Mouse (Mus musculus) layer of hippocampus, adult 8-10 months (tissue): ENCODE results near the gene Tmcc2. TPM values are rescaled to one million over a fixed set of nuclear protein-coding genes. Genes with fewer than 3 reads are reported as not detected.

Source experiments
- DNase-seq, 2 experiments: peaks; one replicate each; pipeline ENCODE4 v3.0.0; 2022; ENCODE audit warnings: low spot score in 2 of 2
- total RNA-seq, 4 experiments: library from RNA; stranded (reverse); gene quantifications; 2 replicates each; pipeline ENCODE4 v1.2.4; 2022

The Tmcc2 gene
- total RNA-seq, 4 experiments from 2014 or later: 201 to 235 (median 218) TPM

- no peak for DNase-seq
Measured at GRCm38 (mm10) chr1:132342518-132342917, 48.6 kb downstream of the Tmcc2 start.

- DNase-seq: no peak
Measured at GRCm38 (mm10) chr1:132341731-132342501, 49.2 kb downstream of the Tmcc2 start.

- no peak for DNase-seq
Measured at GRCm38 (mm10) chr1:132338027-132338660, 52.9 kb downstream of the Tmcc2 start.

- no peak for DNase-seq
Measured at GRCm38 (mm10) chr1:132336921-132337320, 54.2 kb downstream of the Tmcc2 start.

- DNase-seq: no peak
Measured at GRCm38 (mm10) chr1:132335378-132335965, 55.6 kb downstream of the Tmcc2 start.

GRCm38 (mm10) chr1:132334178-132334801 lies 56.8 kb downstream of the Tmcc2 start:
- DNase-seq: no peak

- no peak for DNase-seq
Measured at GRCm38 (mm10) chr1:132333675-132334141, 57.4 kb downstream of the Tmcc2 start.

- DNase-seq: no peak
Measured at GRCm38 (mm10) chr1:132333201-132333600, 57.9 kb downstream of the Tmcc2 start.

GRCm38 (mm10) chr1:132331283-132331682 lies 59.8 kb downstream of the Tmcc2 start:
- no peak for DNase-seq

- DNase-seq: no peak
Measured at GRCm38 (mm10) chr1:132330397-132330796, 60.7 kb downstream of the Tmcc2 start.

- DNase-seq: no peak
Measured at GRCm38 (mm10) chr1:132329656-132330055, 61.4 kb downstream of the Tmcc2 start.

GRCm38 (mm10) chr1:132328565-132328964 lies 62.5 kb downstream of the Tmcc2 start:
- DNase-seq: no peak

- DNase-seq: no peak
Measured at GRCm38 (mm10) chr1:132327477-132327876, 63.6 kb downstream of the Tmcc2 start.

GRCm38 (mm10) chr1:132326777-132327176 lies 64.3 kb downstream of the Tmcc2 start:
- DNase-seq: no peak

GRCm38 (mm10) chr1:132322711-132323542 lies 68.2 kb downstream of the Tmcc2 start:
- DNase-seq: no peak

- DNase-seq: no peak
Measured at GRCm38 (mm10) chr1:132321821-132322580, 69.1 kb downstream of the Tmcc2 start.

GRCm38 (mm10) chr1:132319242-132319641 lies 71.8 kb downstream of the Tmcc2 start:
- no peak for DNase-seq

- DNase-seq: no peak
Measured at GRCm38 (mm10) chr1:132317894-132318863, 72.9 kb downstream of the Tmcc2 start.

- no peak for DNase-seq
Measured at GRCm38 (mm10) chr1:132317413-132317812, 73.7 kb downstream of the Tmcc2 start.
